Mouse (Mus musculus) liver, adult 2 months (tissue): ENCODE results near the gene Pik3cb.

Experiments used
- CTCF ChIP-seq: fragments of 200-500 bp; IDR thresholded peaks from 2 replicates; pipeline ENCODE4 v1.5.1; 2011; ENCODE audit warnings: low read depth, low read length, control low read depth
- POLR2A ChIP-seq: fragments of 200-500 bp; IDR thresholded peaks from 2 replicates; pipeline ENCODE4 v1.6.1; 2011; ENCODE audit warnings: low read length, control low read depth; ENCODE audit not compliant: insufficient read depth; ENCODE audit errors: extremely low read depth

- TF ChIP-seq CTCF (peak; percentile 95), POLR2A (no peak)
These were observed 77.9 kb downstream of the Pik3cb start for GRCm38 (mm10) chr9:99062544-99062943.
